Mouse (Mus musculus) right cerebral cortex, postnatal 14 days (tissue): ENCODE data around the gene Bcar3.
"Not testable (repeated sequence)": the region's sequence is repeated elsewhere in the genome, so short reads cannot be mapped to it uniquely, and the experiment has no call there.

Experiments used
- DNase-seq: peaks from one replicate; pipeline ENCODE4 v3.0.0; 2022

Gene Bcar3

DNA sequence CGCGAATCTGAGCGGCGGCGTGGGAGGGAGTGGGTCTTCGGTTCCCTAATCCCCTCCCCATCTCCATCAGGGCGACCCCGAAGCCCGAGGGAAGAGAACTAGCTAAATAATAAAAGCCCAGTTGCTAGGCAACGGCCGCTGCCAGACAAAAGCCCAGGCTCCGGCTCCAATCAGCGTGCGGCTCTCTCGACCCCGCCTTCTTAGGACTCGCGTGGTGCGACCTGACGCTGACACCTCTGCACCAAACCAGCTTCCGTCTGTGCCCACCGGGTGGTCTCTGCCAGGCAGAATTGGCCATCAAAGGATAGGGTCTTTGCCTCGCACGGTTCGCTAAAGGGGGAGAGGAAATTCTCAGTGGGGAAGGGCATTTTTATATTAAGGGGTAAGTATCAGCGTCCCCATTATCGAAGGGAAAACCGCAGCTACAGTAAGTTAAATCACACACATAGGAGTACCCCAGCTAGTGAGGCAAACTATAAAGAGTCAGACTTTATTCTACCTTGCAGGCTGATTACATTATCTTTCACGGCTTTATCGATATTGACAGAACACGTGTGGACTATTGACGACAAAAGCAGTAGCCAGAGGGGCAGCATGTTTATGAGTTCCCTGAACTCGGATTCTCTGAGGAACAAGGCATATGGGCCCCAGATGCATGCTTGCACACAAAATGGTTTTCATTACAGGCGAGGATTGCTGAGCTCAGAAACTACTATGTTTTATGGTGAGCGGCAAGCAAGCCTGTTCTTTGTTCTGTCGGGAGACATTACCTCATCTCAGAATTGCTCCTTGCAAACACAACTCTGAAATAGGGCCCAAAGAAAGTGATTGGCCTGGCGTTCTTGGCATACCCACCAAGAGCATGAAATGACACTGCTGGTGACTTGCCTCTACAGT, at the start of gene Bcar3:
Gene Bcar3, plus strand, starts transcription at position 183 of the 897 bp plus-strand sequence.
- DNase-seq: peak; percentile 93

DNA sequence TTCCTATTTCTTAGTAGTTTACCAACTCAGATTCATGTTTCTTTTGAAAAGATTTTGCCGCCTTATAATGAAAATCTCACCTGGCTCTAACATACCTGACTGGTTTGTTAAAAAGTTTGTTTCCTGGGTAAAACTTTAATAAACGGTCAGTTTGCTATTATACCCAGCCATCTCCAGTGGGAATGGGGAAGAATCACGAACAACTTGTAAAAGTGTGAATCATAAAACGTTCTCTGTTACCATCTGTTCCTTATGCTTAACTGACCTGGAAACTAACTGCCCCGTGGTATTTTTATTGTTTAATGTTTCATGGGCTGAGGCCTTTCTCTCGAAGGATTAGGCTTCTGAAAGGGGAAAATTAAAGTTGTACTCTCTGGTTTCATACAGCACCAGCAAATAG, 49.2 kb upstream of the Bcar3 start:
- no peak for DNase-seq

DNA sequence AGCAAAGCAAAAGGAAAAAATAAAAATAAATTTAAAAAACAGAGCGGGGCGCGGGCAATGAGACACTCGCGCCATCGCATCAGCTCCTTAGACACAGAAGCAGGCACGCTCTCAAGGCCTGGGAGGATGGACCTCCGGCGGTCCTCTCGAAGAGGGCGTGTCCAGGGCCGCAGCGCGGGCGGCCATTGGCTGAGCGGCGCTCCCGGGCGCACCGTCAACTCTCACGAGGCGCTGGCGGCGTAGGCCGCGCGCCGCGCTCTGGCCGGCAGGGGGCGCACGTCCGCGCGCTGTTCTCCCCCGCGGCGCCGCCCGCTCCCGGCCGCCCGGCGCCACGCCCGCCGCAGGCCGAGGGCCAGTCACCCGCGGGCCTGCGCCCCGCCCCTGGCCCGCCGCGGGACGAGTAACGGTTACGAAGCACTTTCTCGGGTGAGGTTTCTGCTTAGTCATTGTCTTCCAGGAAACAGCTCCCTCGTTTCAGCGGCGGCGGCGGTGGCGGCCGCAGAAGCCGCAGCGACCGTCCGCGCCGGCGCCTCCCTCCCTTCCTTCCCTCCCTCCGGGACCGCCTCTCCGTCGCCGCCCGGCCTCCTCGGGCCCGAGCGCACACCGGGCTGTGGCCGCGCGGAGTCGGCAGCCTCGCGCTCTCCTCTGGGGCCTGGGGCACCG, 48.6 kb upstream of the Bcar3 start, which contains the start of gene Gclm:
Gene Gclm, plus strand, starts transcription at position 343 of the 663 bp plus-strand sequence.
- DNase-seq: peak; percentile 94

DNA sequence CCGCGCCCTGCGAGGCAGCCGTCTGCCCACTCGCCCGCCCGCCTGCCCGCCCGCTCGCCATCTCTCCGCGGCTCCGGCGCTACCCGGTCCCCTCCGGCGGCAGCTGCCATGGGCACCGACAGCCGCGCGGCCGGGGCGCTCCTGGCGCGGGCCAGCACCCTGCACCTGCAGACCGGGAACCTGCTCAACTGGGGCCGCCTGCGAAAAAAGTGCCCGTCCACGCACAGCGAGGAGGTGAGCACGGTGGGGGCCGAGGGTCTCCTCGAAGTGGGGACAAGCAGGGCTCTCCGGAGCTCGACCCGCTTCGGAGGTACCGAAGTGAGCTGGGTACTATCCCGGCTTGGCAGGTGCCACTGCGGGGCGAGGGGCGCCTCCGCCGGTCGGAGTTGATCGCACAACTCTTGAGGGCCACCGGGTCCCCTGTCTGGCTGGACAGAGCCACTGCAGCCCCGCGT, 48.0 kb upstream of the Bcar3 start:
- peak; percentile 62 for DNase-seq

- no peak for DNase-seq
These were observed 47.5 kb upstream of the Bcar3 start for GRCm38 (mm10) chr3:122246406-122246805.

DNA sequence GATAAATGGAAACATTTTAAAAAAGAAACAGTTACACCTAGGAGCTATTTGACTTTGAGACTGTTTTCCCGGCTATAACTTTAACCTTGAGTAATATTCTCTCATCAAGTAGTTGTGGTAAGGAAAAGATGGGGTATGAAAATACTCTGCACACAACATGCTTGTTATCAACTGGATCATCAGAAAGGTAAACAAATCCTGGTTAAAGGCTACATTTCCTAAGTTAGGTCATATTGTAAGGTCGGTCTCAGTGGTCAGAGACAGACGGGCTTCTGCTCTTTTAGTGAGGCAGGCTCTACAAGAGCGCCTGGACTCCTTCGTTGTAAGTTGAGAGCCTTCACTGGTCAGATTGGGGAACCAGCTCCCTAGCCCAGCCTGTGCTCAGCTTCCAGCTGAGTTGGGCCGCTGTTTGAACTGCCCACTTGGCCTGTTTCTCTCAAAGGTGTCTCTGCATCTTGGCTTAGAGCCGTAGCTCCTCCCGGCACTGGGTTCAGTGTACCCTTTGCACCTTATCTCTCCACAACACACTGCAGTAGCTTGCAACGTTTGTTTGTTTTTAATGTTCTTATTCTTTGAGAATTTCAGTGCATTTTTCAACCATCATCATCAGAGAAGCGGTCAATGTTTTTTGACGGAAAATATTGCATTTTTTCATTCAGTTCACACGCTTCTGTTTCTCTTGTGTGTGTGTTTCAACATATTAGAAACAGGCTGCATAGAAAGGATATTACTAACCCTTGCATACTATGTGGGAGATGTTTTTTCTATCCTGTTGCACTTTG, 46.8 kb upstream of the Bcar3 start:
- no peak for DNase-seq

DNA sequence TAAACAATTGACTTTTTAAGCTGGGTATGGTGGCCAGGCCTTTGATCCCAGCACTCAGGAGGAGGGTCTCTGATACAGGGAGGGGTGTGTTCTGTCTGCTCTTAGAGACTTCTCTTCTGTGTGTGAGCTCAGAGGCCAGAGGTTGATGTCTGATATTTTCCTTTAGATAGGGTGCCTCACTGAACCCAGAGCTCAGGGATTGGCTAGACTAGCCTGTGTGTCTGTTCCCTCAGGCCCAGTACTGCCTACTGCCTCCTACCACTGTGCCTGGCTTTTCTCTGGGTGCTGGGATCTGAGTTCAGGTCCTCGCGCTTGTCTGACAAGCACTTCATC, 46.2 kb upstream of the Bcar3 start:
- no peak for DNase-seq

DNA sequence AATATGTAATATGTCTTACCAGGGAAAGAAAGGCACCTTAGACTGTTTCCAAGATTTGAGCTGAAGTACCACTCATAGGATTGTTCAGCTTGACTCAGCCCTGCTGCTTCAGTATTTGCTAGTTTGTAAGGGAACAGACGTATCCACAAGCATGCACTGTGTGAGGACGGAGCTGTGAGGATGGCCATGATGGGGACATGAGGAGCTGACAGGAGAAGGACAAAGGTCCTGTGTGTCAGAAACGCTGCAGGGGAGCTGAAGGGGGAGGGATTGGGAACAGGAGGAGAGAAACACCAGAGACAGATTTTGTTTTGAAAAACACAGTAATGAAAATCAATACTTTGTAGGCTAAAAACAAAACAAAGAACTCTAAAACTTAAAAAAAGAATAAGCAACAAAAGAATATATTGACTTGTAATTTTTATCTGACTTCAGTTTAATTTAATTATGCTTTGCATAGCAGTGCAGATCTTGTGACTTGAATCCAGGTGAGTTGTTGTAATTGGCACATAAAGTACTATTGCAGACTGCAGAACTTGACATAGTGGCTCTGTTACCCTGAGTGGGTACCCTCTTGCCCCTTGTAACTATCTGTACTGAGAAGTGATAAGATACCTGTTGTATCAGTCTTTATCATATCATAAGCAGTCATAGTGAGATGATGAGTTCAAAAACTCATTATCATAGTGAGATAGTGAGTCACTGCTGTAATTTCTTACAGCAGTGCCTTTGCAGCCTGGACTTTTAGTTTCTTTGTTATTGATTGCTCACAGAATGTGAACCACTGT, 41.3 kb upstream of the Bcar3 start:
- DNase-seq: no peak

DNA sequence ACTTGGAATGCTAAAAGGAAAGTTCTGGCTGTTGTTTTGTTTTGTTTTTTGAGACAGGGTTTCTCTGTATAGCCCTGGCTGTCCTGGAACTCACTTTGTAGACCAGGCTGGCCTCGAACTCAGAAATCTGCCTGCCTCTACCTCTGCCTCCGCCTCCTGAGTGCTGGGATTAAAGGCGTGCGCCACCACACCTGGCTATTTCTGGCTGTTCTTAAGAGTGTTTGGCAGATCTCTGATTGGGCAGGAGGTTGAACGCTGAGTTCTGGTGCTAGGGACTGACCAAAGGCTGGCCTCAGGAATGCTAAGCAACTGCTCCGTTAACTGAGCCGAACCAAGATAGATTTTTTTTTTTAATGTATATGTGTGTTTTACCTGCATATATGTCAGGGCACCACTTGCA, 39.9 kb upstream of the Bcar3 start:
- DNase-seq: not testable (repeated sequence)

- no peak for DNase-seq
These were observed 23.9 kb upstream of the Bcar3 start for GRCm38 (mm10) chr3:122269986-122270385.

DNA sequence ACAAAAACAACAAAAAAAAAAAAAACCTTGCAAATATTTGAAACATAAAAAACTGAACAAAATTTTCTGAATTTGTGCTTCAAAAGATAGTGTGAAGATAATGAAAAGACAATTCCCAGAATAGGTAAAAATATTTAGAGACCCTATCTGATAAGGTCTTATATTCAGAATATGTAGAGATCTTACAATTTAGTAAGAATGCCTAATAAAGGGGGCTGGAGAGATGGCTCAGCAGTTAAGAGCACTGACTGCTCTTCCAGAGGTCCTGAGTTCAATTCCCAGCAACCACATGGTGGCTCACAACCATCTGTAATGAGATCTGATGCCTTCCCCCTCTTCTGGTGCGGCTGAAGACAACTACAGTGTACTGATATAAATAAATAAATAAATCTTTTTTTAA, 21.4 kb upstream of the Bcar3 start:
- DNase-seq: not testable (repeated sequence)

DNA sequence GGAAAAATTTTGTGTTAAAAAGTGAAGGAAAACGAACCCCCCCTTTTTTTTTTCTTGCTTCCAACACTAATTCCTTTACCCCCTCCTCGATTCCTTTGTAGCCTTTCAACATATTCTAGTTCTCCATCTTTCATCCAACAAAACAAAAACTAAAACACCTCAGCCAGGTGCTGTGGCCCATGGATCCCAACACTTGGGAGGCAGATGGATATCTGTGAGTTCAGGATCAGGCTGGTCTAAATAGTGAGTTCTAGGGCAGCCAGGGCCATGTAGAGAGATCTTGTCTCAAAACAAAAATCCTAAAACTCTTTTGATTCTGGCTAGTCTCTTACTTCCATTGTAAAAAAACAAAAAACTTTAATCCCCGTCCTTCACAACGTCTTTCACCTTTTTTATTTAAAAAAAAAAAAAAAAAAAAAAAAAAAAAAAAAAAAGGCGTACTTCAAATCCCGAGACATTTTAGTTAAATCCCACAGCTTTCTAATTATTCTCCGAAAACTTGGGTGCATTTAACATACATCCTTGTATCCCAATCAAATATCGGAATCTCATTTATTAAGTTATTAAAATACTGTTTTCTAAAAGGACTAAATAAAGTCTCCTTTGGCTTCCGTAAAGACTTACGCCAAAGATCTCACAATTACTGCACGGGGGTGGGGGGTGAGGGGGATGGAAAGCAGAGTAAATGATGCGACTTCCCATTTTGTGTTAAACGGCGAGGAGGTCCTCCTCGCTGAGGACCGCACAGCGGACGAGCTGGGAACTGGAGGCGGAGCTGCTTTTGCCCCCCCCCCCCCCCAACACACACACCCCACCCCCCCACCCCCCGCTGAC, 20.3 kb upstream of the Bcar3 start:
- no peak for DNase-seq

DNA sequence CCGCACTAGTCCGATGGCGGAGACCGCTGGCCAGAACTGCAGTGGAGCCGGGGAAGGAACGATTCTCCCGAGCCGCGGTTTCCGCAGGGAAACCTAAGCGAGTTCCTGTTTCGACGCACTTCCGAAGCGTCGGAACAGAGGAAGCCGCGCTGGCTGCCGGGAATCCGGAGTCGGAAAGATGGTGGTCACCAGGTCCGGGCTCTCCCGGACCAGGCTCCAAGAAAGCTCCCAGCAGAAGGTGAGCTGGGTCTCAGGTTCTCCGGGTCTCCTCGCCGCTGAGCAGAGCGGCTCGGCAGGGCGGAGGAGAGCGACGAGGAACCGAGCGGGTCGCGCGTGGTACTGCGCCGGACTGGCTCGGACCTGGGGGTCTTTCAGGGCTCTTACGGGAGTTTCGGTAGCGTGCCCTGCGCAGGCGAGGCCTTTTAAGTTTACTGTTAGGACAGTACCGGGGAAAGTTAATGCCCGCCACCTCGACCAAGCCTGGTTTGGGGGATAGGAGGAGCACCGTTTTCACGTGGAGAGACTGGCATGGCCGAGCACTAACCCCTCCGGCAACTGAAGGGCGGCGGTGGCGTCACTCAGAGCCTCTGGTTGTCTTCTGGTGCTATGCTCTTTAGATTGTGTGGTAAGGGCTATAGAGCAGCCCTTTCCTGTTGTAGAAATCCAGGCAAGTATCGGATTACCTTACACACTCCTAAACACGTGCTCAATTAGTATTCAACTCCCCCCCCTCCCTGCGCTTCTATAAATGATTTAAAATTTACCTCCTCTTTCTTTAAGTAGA, 19.5 kb upstream of the Bcar3 start, which contains the start of gene Dnttip2:
Gene Dnttip2, plus strand, starts transcription at position 148 of the 784 bp plus-strand sequence.
- peak; percentile 92 for DNase-seq

DNA sequence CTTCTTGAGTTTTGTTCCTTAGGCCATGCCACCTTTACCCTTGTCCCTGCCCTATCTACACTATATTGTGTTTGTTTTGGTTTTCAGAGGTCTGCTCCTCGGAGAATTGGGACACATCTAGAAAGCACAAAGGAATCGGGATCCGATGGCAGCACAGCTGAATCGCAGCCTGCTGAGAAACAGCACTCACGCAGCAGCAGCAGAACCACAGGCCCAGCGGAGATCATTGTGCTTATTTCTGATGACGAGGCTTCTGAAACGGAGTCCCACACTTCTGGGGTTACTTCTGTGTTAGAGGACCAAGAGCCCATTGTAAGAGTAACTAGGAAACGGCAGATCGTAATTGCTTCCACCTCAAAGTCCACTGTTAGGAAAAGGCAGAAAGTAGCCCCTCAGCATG, 18.8 kb upstream of the Bcar3 start:
- no peak for DNase-seq

- no peak for DNase-seq
These were observed 6.7 kb upstream of the Bcar3 start for GRCm38 (mm10) chr3:122287195-122287594.

GRCm38 (mm10) chr3:122288613-122289195, 5.2 kb upstream of the Bcar3 start:
- DNase-seq: no peak

GRCm38 (mm10) chr3:122289344-122289743, 4.6 kb upstream of the Bcar3 start:
- DNase-seq: not testable (repeated sequence)

GRCm38 (mm10) chr3:122290696-122291095, 3.2 kb upstream of the Bcar3 start:
- no peak for DNase-seq

- no peak for DNase-seq
These were observed 2.1 kb upstream of the Bcar3 start for GRCm38 (mm10) chr3:122291828-122292227.
